Mouse (Mus musculus) thymus, postnatal 14 days (tissue): ENCODE measurements around the gene Pkdrej.

Source experiments
- DNase-seq: peaks from one replicate; pipeline ENCODE4 v3.0.0; 2021

Pkdrej gene

DNA sequence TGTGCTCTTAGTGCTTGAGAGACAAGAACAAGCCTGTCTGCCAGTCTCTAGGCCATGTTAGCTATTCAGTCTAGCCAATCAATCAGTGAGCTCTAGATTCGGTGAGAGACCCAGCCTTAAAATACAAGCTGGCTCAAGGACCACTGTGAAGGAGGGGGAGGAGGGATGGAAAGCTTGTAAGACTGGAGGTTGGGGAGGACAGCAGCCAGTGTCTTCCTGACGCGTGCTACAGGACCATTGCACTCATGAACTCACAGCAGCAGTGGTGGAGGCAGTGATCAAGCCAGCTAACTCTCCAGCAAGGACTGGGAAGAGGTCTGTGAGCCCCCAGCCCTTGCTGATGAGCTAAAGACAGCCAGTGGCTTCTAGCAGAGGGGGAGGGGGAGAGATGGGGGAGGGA lies 56.5 kb downstream of the Pkdrej start:
- no peak for DNase-seq
